Mouse (Mus musculus) heart, adult 2 months (tissue): ENCODE results near the gene Ubr3. TPM values are rescaled to one million over a fixed set of nuclear protein-coding genes. Genes with fewer than 3 reads are reported as not detected.

Experiments used
- DNase-seq, 2 experiments: peaks; one replicate each; pipeline ENCODE4 v3.0.0; 2021
- H3K27ac ChIP-seq: fragments of 200-600 bp; 2 replicates; pipeline ENCODE4 v1.8.1; 2022
- H3K27me3 ChIP-seq: fragments of 200-500 bp; 2 replicates; pipeline ENCODE4 v1.6.1; 2012; ENCODE audit warnings: mild to moderate bottlenecking, low read length, inconsistent platforms, mixed read lengths; ENCODE audit not compliant: control insufficient read depth, insufficient read depth
- H3K36me3 ChIP-seq: fragments of 200-500 bp; 2 replicates; pipeline ENCODE4 v1.6.1; 2012; ENCODE audit warnings: low read length, inconsistent platforms; ENCODE audit not compliant: control insufficient read depth, insufficient read depth
- H3K4me1 ChIP-seq: fragments of 200-500 bp; 2 replicates; pipeline ENCODE4 v1.6.1; 2011; ENCODE audit warnings: low read length; ENCODE audit not compliant: control insufficient read depth, insufficient read depth
- H3K4me3 ChIP-seq: fragments of 200-600 bp; 2 replicates; pipeline ENCODE4 v1.8.1; 2022
- H3K79me2 ChIP-seq: fragments of 200-500 bp; replicated peaks from 2 replicates; pipeline ENCODE4 v1.6.1; 2012; ENCODE audit warnings: mild to moderate bottlenecking, inconsistent platforms, low read length, moderate library complexity, mixed read lengths; ENCODE audit not compliant: control insufficient read depth, insufficient read depth
- H3K9ac ChIP-seq: fragments of 200-500 bp; 2 replicates; pipeline ENCODE4 v1.6.1; 2012; ENCODE audit warnings: low read depth, mild to moderate bottlenecking, control low read depth, inconsistent platforms, low read length, mixed read lengths
- CTCF ChIP-seq: fragments of 200-600 bp; IDR thresholded peaks from 2 replicates; pipeline ENCODE4 v1.8.1; 2022; ENCODE audit warnings: antibody characterized with exemption, mild to moderate bottlenecking, moderate library complexity
- EP300 ChIP-seq: fragments of 200-500 bp; IDR thresholded peaks from 2 replicates; pipeline ENCODE4 v1.6.1; 2011; ENCODE audit warnings: low read depth, low read length, control low read depth; ENCODE audit not compliant: insufficient read depth
- POLR2A ChIP-seq: fragments of 200-500 bp; IDR thresholded peaks from 2 replicates; pipeline ENCODE4 v1.6.1; 2011; ENCODE audit warnings: mild to moderate bottlenecking, low read depth, low read length, control low read depth; ENCODE audit not compliant: insufficient read depth
- WGBS: fragments of 180-500 bp; shearing (Covaris S2); methylation state at CpG from one replicate; pipeline ENCODE4 v1.1.7; 2018; 5-methylcytosine and 5-hydroxymethylcytosine counted together
- intact Hi-C: fragments of 180-260 bp; cut with DNase I; formaldehyde crosslinking; loops from one replicate; pipeline ENCODE4 v1.15.1; 2025
- long read RNA-seq: library from polyadenylated mRNA; stranded (forward); transcript quantifications from one replicate; pipeline ENCODE4 v2.0.0, GENCODE M21; 2021
- polyA plus RNA-seq: library from polyadenylated mRNA; depleted of rRNA; stranded (reverse); fragments of >200 nt; gene quantifications from 2 replicates; pipeline ENCODE4 v1.2.3, GENCODE M21; 2012; rRNA removed
- total RNA-seq, 2 experiments: library from RNA; stranded (reverse); gene quantifications; 2 replicates each; pipeline ENCODE4 v1.2.3; 2021

The Ubr3 gene
- total RNA-seq, result 100 to 1,000 TPM; 112 to 117 TPM
- polyA plus RNA-seq, result 26.0 and 50.8 TPM in 2 replicates
- long read RNA-seq, full-length matches to known transcripts, result 9 of 30 reads
- long read RNA-seq, partial matches to known transcripts, result 8 of 30 reads
- long read RNA-seq, other reads (novel, unspliced or antisense), result 13 of 30 reads

GRCm38 (mm10) chr2:69897039-69897617 lies at the start of gene Ubr3:
Gene Ubr3, plus strand, starts transcription at chr2:69897246.
- Histone ChIP-seq H3K4me3 (peak within 1 kb of the TSS; percentile 84), H3K27me3 (no peaks in the 10 kb centered on the region), H3K79me2 (peaks cover 3% of the 10 kb centered on the region; the same call in 1 of the 2 replicates), H3K4me1 (peaks cover 3% of the 10 kb centered on the region), H3K9ac (peak within 1 kb of the TSS; percentile 99), H3K36me3 (peaks cover 13% of the 10 kb centered on the region), H3K27ac (peak within 1 kb of the TSS; percentile 83)
- peak; percentile 98 to 99 for DNase-seq
- WGBS, result under 1% methylated on average over 63 of the region's 65 CpGs
- TF ChIP-seq CTCF, result no peak
- TF ChIP-seq EP300, result no peak
- peak; percentile 60; the same call in 1 of the 2 replicates for TF ChIP-seq POLR2A
- intact Hi-C loops, result loop anchor here (1.0 to 5.0 kb wide), 3 partner anchors 12 to 175 kb away; partner anchors contain the start of genes Mettl5, Ppig and Ssb

DNA sequence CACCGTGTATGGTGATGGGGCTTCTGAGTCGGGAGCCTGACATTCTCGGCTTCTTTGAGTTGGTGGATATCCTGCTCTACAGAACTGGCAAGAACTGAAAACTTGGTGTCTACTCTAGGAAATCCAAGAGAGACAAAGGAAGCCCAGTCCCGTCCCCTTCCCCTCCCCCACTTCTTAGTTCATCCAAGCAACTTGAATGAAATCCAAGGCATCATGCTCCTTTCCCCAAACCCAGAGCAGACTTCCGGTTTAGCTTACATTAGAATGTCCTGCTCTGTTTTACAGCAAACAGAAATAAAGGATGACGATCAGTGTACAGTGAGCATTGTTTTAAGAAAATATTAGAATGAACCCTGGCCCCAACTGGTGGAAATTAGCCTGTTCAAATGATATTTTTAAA lies 47.8 kb upstream of the Ubr3 start:
- WGBS, result 26% methylated on average over 6 of the region's 6 CpGs
- Histone ChIP-seq H3K27ac (no peak overlapping the region), H3K9ac (peak overlapping the region; percentile 12; the same call in 1 of the 2 replicates), H3K27me3 (no peaks in the 10 kb centered on the region), H3K79me2 (no peaks in the 10 kb centered on the region), H3K36me3 (no peaks in the 10 kb centered on the region), H3K4me1 (peaks cover 4% of the 10 kb centered on the region), H3K4me3 (no peak overlapping the region)
- intact Hi-C loops, result no loop called here
- no peak for TF ChIP-seq POLR2A
- no peak for TF ChIP-seq EP300
- TF ChIP-seq CTCF, result no peak
- no peak for DNase-seq

DNA sequence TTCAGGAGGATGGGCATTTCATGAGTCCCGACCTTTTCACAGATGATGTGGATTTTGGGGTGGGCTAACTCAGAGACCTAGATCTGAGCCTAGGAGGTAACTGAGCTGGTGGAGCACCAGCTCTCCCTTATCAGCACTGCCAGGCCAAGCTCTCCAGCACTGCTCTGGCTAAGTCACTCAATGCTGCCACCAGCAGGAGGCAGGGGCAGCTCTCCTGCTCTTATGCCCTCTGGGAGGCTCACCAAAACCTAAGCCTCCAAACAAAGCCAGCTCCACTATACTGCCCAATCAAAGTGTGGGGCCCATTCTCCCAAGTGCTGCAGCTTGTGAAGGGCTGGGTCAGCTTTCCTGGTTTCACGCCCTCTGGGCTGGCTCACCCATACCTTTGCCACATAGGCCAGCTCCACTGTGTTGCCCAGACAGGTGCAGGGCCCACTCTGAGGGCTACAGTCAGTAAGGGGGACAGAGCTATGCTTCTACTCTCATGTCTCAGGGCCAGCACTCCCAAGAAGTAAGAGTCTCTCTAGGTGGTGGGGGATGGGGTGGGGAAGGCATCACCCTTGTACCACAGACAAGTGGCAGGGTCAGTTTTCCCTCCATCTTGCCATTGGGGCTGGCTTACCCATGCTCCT lies 45.5 kb upstream of the Ubr3 start:
- Histone ChIP-seq H3K4me3 (no peak overlapping the region), H3K4me1 (peaks cover 4% of the 10 kb centered on the region), H3K27ac (no peak overlapping the region), H3K9ac (no peak overlapping the region), H3K36me3 (no peaks in the 10 kb centered on the region), H3K79me2 (no peaks in the 10 kb centered on the region), H3K27me3 (no peaks in the 10 kb centered on the region)
- intact Hi-C loops, result no loop called here
- peak; percentile 33 for TF ChIP-seq CTCF
- no peak for TF ChIP-seq POLR2A
- DNase-seq, result no peak
- 88% methylated on average over 2 of the region's 2 CpGs for WGBS

GRCm38 (mm10) chr2:69856392-69856791 lies 40.7 kb upstream of the Ubr3 start:
- 21% methylated on average over 8 of the region's 8 CpGs for WGBS
- Histone ChIP-seq H3K27me3 (no peaks in the 10 kb centered on the region), H3K4me1 (peaks cover 1% of the 10 kb centered on the region; the same call in 1 of the 2 replicates), H3K9ac (no peak overlapping the region), H3K27ac (no peak overlapping the region), H3K79me2 (no peaks in the 10 kb centered on the region), H3K36me3 (no peaks in the 10 kb centered on the region), H3K4me3 (no peak overlapping the region)
- intact Hi-C loops, result no loop called here
- no peak for DNase-seq
- TF ChIP-seq CTCF (peak; percentile 28), EP300 (no peak)

GRCm38 (mm10) chr2:69857882-69858281 lies 39.2 kb upstream of the Ubr3 start:
- WGBS, result 74% methylated on average over 1 of the region's 1 CpGs
- Histone ChIP-seq H3K4me3 (no peak overlapping the region), H3K36me3 (peaks cover 4% of the 10 kb centered on the region), H3K27me3 (no peaks in the 10 kb centered on the region), H3K27ac (no peak overlapping the region), H3K79me2 (no peaks in the 10 kb centered on the region; the same call in 1 of the 2 replicates), H3K4me1 (peaks cover 1% of the 10 kb centered on the region; the same call in 1 of the 2 replicates), H3K9ac (no peak overlapping the region)
- DNase-seq, result no peak
- TF ChIP-seq EP300 (no peak), CTCF (peak; percentile 39), POLR2A (no peak)
- intact Hi-C loops, result no loop called here
